Mouse (Mus musculus) gastrocnemius, postnatal 4 days (tissue): ENCODE data around the gene Ddx19a. TPM values are rescaled to one million over a fixed set of nuclear protein-coding genes. Genes with fewer than 3 reads are reported as not detected.
"Not testable (repeated sequence)": the region's sequence is repeated elsewhere in the genome, so short reads cannot be mapped to it uniquely, and the experiment has no call there.

ENCODE experiments used
- DNase-seq, 2 experiments: peaks; one replicate each; pipeline ENCODE4 v3.0.0; 2021 to 2022; ENCODE audit warnings: low spot score in 2 of 2, mixed read lengths in 2 of 2
- total RNA-seq, 2 experiments: library from RNA; stranded (reverse); gene quantifications; 2 replicates each; pipeline ENCODE4 v1.2.3; 2021

Gene Ddx19a
- total RNA-seq, 2 experiments from 2014 or later, result 50.6 to 56.3 TPM

GRCm38 (mm10) chr8:110976532-110976931 lies 21.1 kb downstream of the Ddx19a start:
- not testable (repeated sequence) for DNase-seq

- peak; percentile 74 to 86 for DNase-seq
Observed at GRCm38 (mm10) chr8:110969910-110970770, 27.5 kb downstream of the Ddx19a start.

GRCm38 (mm10) chr8:110967326-110967725 lies 30.3 kb downstream of the Ddx19a start:
- no peak for DNase-seq

- DNase-seq, result no peak
Observed at GRCm38 (mm10) chr8:110966586-110966985, 31.0 kb downstream of the Ddx19a start.

GRCm38 (mm10) chr8:110965594-110965993 lies 32.0 kb downstream of the Ddx19a start:
- DNase-seq, result peak; percentile 48 to 75

GRCm38 (mm10) chr8:110964666-110965065 lies 32.9 kb downstream of the Ddx19a start:
- DNase-seq, result no peak

GRCm38 (mm10) chr8:110963051-110963450 lies 34.5 kb downstream of the Ddx19a start:
- no peak for DNase-seq

- no peak for DNase-seq
Observed at GRCm38 (mm10) chr8:110959906-110960305, 37.7 kb downstream of the Ddx19a start.

GRCm38 (mm10) chr8:110959071-110959780 lies 38.4 kb downstream of the Ddx19a start:
- DNase-seq, result no peak

- not testable (repeated sequence) for DNase-seq
Observed at GRCm38 (mm10) chr8:110958553-110958952, 39.0 kb downstream of the Ddx19a start.

GRCm38 (mm10) chr8:110958135-110958534 lies 39.5 kb downstream of the Ddx19a start:
- DNase-seq, result no peak

- DNase-seq, result no peak
Observed at GRCm38 (mm10) chr8:110957471-110957870, 40.1 kb downstream of the Ddx19a start.

- DNase-seq, result no peak
Observed at GRCm38 (mm10) chr8:110956619-110957450, 40.8 kb downstream of the Ddx19a start.

GRCm38 (mm10) chr8:110954776-110955175 lies 42.8 kb downstream of the Ddx19a start:
- DNase-seq, result no peak

GRCm38 (mm10) chr8:110950065-110950484 lies 47.5 kb downstream of the Ddx19a start:
- no peak for DNase-seq

- DNase-seq, result no peak
Observed at GRCm38 (mm10) chr8:110945716-110946115, 51.9 kb downstream of the Ddx19a start.

- DNase-seq, result no peak
Observed at GRCm38 (mm10) chr8:110944276-110944876, 53.2 kb downstream of the Ddx19a start.

- peak; percentile 56 to 81 for DNase-seq
Observed at GRCm38 (mm10) chr8:110941453-110941948, 56.1 kb downstream of the Ddx19a start.

- no peak for DNase-seq
Observed at GRCm38 (mm10) chr8:110940682-110941452, 56.7 kb downstream of the Ddx19a start.
